Mouse (Mus musculus) neural tube, embryonic 14.5 days (tissue): ENCODE measurements around the gene Eri2. TPM values are rescaled to one million over a fixed set of nuclear protein-coding genes. Genes with fewer than 3 reads are reported as not detected.
"Not testable (repeated sequence)": the region's sequence is repeated elsewhere in the genome, so short reads cannot be mapped to it uniquely, and the experiment has no call there.

Experiments used
- ATAC-seq: fragments of 200-750 bp; cut with Nextera tagmentation; 2 replicates; pipeline ENCODE4 v1.8.0; 2017; ENCODE audit warnings: low read depth, mild to moderate bottlenecking, moderate TSS enrichment, moderate library complexity
- H3K27ac ChIP-seq: fragments of 300-500 bp; sonication (generic); 2 replicates; pipeline ENCODE4 v1.5.1; 2014; ENCODE audit warnings: low read depth, mild to moderate bottlenecking, control low read depth, low read length, moderate library complexity, mixed read lengths
- H3K27me3 ChIP-seq: fragments of 300-500 bp; sonication (generic); 2 replicates; pipeline ENCODE4 v1.6.1; 2014; ENCODE audit warnings: low read length; ENCODE audit not compliant: control insufficient read depth, insufficient read depth
- H3K36me3 ChIP-seq: fragments of 300-500 bp; sonication (generic); 2 replicates; pipeline ENCODE4 v1.6.1; 2014; ENCODE audit warnings: low read length, mixed read lengths; ENCODE audit not compliant: control insufficient read depth, insufficient read depth
- H3K4me1 ChIP-seq: fragments of 300-500 bp; sonication (generic); 2 replicates; pipeline ENCODE4 v1.6.1; 2014; ENCODE audit warnings: low read length; ENCODE audit not compliant: control insufficient read depth, insufficient read depth
- H3K4me2 ChIP-seq: fragments of 300-500 bp; sonication (generic); 2 replicates; pipeline ENCODE4 v1.6.1; 2014; ENCODE audit warnings: mild to moderate bottlenecking, low read depth, low read length, control low read depth
- H3K4me3 ChIP-seq: fragments of 300-500 bp; sonication (generic); 2 replicates; pipeline ENCODE4 v1.5.1; 2014; ENCODE audit warnings: low read depth, low read length, control low read depth, mixed read lengths
- H3K9ac ChIP-seq: fragments of 300-500 bp; sonication (generic); replicated peaks from 2 replicates; pipeline ENCODE4 v1.6.1; 2014; ENCODE audit warnings: low read depth, mild to moderate bottlenecking, control low read depth, low read length, mixed read lengths
- H3K9me3 ChIP-seq: fragments of 300-500 bp; sonication (generic); 2 replicates; pipeline ENCODE4 v1.6.1; 2016; ENCODE audit warnings: low read length; ENCODE audit not compliant: control insufficient read depth
- WGBS: fragments of 180-500 bp; shearing (Covaris S2); extraction: QIAGEN DNeasy Blood & Tissue Kit; methylation state at CpG from one replicate; pipeline ENCODE4 v1.1.7; 2014; 5-methylcytosine and 5-hydroxymethylcytosine counted together
- polyA plus RNA-seq: library from polyadenylated mRNA; unstranded; fragments of >200 nt; fragmentation: Nextera tagmentation; extraction: Ambion mirVana; gene quantifications from 2 replicates; pipeline ENCODE4 v1.2.1, GENCODE M21; 2014

The Eri2 gene
- polyA plus RNA-seq, 1 experiment from 2014 or later, result 18.3 TPM

DNA sequence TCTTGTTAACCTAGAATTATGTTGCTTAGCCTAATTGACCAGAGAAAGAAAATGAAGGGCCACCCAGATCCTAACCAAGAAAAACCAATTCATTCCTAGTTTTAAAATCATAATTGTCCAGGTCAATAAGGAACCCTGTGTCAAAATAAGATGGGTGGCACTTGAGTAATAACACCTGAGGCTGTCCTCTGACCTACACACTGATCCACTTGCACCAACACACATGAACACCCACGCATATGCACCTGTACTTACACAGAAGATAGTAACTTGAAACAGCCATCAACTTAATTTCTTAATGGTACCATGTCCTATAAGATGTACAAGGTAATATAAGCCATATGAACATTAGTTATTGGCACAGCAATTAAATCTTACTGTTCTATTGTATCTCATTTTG lies 40.2 kb downstream of the Eri2 start:
- Histone ChIP-seq H3K4me1 (no peaks in the 10 kb centered on the region), H3K36me3 (no peaks in the 10 kb centered on the region), H3K4me2 (no peak overlapping the region), H3K9ac (no peak overlapping the region), H3K27ac (no peak overlapping the region), H3K9me3 (no peaks in the 10 kb centered on the region), H3K4me3 (no peak overlapping the region), H3K27me3 (no peaks in the 10 kb centered on the region)
- 91% methylated on average over 1 of the region's 1 CpGs for WGBS
- no peak for ATAC-seq

DNA sequence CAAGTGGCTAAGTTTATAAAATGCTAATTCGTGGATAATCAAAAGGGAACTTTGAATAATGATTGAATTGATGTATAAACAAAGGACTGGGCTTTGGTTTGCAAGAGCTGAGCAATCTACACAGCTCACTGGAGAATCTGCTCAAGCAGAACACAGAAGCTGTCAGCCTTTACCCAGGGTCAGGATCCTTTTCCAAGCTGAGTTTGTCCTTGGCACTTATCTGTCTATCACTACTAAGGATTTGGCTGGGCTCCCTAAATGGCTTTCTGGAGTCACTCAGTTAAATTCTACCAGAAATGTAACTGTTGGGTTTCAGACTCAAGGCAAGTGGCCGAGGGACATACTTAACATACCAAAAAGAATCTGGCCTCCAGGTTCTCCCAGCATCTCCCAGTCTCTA lies 43.9 kb downstream of the Eri2 start:
- no peak for ATAC-seq
- H3K27ac ChIP-seq, result no peak overlapping the region
- H3K4me1 ChIP-seq, result no peaks in the 10 kb centered on the region
- 78% methylated on average over 2 of the region's 2 CpGs for WGBS
- H3K9me3 ChIP-seq, result no peaks in the 10 kb centered on the region
- H3K27me3 ChIP-seq, result no peaks in the 10 kb centered on the region
- H3K4me2 ChIP-seq, result no peak overlapping the region
- H3K9ac ChIP-seq, result no peak overlapping the region
- H3K36me3 ChIP-seq, result no peaks in the 10 kb centered on the region
- no peak overlapping the region for H3K4me3 ChIP-seq

DNA sequence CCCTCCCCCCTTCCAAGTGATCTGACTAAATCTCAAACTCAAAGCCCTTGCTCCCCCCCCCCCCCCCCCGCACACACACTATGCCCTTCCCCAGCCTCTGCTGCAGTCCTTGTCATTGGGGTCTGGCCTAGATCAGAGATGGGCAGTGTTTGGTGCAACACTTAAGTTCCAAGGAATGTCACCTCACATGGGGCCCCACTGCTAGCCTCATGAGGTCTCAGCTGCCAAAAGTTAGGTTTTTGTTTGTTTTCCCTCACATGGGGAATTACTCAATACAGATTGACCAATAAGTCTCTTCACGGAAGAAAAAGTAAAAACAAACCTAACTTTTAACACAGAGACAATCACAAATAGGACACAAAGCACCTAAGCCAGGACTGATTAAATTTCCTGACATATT lies 45.1 kb downstream of the Eri2 start:
- no peak for ATAC-seq
- 0 out of 2 replicates have a peak, but pooled peaks cover 3% of the 10 kb centered on the region for H3K4me1 ChIP-seq
- H3K9ac ChIP-seq, result no peak overlapping the region
- H3K4me2 ChIP-seq, result no peak overlapping the region
- 92% methylated on average over 1 of the region's 2 CpGs for WGBS
- H3K27me3 ChIP-seq, result no peaks in the 10 kb centered on the region
- no peaks in the 10 kb centered on the region for H3K36me3 ChIP-seq
- no peak overlapping the region for H3K27ac ChIP-seq
- no peaks in the 10 kb centered on the region for H3K9me3 ChIP-seq
- H3K4me3 ChIP-seq, result no peak overlapping the region

DNA sequence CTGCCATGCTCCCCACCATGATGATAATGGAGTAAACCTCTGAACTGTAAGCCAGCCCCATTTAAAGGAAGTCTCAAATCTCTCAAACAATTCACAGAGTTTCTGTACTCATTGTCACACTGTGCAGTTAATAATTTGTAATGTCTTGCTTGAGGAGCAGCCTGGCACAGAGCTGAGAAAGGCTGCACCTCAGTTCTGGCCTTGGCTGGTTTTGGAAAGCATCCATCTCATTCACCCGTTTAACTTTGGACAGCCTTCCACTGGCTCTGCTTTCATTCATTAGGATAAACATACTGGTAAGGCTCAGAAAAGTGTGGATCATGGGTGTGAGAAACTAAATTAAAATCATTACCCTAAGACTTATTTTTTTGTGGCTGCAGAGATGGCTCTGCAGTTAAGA lies 48.0 kb downstream of the Eri2 start:
- Histone ChIP-seq H3K9me3 (no peaks in the 10 kb centered on the region), H3K4me3 (no peak overlapping the region), H3K36me3 (no peaks in the 10 kb centered on the region), H3K4me1 (0 out of 2 replicates have a peak, but pooled peaks cover 3% of the 10 kb centered on the region), H3K27me3 (no peaks in the 10 kb centered on the region), H3K27ac (no peak overlapping the region), H3K4me2 (no peak overlapping the region), H3K9ac (no peak overlapping the region)
- 77% methylated on average over 1 of the region's 1 CpGs for WGBS
- ATAC-seq, result no peak

DNA sequence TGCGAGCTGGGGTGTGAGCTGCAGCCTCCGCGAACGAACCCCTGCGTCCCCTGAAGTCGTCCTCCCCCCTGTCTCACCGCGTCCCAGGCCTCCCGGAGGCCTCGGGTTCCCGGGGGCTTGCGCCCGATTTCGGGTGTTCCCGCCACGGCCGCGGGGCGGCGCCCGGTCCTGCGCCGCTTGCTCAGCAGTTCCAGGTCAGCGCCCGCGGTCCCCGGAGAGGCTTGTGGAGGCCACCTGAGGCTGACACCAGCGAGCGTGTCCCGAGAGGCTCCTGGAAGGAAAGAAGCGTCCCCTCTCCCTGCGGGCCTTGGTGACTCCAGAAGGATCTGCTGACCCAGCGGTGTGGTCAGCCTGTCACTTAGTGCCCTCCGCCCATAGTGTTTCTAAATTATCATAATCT lies 49.5 kb downstream of the Eri2 start:
- Histone ChIP-seq H3K4me2 (0 out of 2 replicates have a peak overlapping the region, but pooled peaks have one; percentile 21), H3K27me3 (no peaks in the 10 kb centered on the region), H3K4me3 (no peak overlapping the region), H3K9me3 (no peaks in the 10 kb centered on the region), H3K4me1 (0 out of 2 replicates have a peak, but pooled peaks cover 3% of the 10 kb centered on the region), H3K27ac (no peak overlapping the region), H3K9ac (no peak overlapping the region), H3K36me3 (no peaks in the 10 kb centered on the region)
- peak; percentile 39; the same call in 1 of the 2 replicates for ATAC-seq
- whole genome bisulfite sequencing, result 8% methylated on average over 34 of the region's 34 CpGs

DNA sequence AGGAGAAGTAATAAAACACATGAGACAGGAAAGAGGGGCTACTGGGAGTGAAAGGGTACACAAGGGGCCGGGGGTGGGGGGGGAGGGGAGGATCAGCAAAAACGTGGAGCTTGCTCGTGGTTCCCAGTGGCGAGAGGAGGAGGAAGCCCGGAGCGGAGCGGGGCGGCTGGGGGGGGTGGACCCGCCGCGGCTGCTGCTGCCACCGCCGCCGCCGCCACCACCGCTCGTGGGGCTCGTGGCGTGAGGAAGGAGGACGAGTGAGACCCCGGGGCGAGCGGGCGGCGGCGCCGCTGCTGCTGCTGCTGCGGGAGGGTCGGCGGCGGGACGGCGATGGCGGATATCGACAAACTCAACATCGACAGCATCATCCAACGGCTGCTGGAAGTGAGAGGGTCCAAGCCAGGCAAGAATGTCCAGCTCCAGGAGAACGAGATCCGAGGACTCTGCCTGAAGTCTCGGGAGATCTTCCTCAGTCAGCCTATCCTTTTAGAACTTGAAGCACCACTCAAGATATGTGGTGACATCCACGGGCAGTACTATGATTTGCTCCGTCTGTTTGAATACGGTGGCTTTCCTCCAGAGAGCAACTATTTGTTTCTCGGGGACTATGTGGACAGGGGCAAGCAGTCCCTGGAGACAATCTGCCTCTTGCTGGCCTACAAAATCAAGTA lies 53.9 kb downstream of the Eri2 start:
- Histone ChIP-seq H3K9ac (0 out of 2 replicates have a peak overlapping the region, but pooled peaks have one; percentile 25), H3K4me3 (peak overlapping the region; percentile 32), H3K4me2 (peak overlapping the region; percentile 38)
- H3K9me3 ChIP-seq, H3K27ac ChIP-seq, H3K27me3 ChIP-seq, H3K36me3 ChIP-seq, H3K4me1 ChIP-seq: not testable (repeated sequence)
- 2% methylated on average over 25 of the region's 44 CpGs for WGBS
- peak; percentile 74 for ATAC-seq

DNA sequence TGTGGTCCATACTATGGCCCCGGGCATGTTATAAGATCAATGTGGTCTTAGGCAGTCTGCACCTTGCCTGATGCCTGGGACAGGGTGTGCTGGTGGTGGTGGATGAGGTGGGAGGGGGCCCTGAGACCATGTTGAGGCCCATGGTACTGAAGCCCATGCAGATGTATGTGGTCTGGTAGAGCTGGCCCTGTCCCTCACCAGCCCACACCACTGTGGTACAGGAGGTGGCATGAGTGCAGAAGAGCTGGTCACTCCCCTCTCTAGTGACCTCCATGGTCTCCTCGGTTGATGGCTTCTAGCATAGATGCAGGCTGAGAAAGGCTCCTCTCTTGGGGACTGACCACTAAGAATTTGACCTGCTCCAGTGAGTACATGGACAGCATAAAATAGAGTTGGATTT lies 55.0 kb downstream of the Eri2 start:
- Histone ChIP-seq H3K9ac (no peak overlapping the region), H3K27ac (no peak overlapping the region), H3K4me1 (no peaks in the 10 kb centered on the region), H3K4me3 (no peak overlapping the region), H3K36me3 (no peaks in the 10 kb centered on the region), H3K4me2 (no peak overlapping the region), H3K9me3 (no peaks in the 10 kb centered on the region), H3K27me3 (no peaks in the 10 kb centered on the region)
- peak; percentile 31; the same call in 1 of the 2 replicates for ATAC-seq
- 83% methylated on average over 2 of the region's 2 CpGs for WGBS

DNA sequence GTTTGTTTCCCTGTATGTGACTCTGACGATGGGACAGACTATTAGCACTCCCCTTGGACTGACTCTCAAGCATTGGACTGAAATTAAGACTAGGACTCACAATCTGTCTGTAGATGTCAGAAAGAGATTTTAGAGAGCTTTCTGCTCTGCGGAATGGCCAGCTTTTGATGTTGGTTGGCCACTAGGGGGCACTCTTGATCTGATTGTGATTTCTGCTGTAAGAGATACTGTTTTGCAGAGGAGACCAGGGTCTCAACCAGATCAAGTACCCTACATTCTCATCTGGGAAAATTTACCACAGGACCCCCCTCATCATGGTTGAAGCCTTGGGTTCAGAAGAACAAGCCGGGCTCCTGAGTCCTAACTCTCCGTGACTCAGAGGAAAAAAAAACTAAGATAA lies 62.6 kb downstream of the Eri2 start:
- not testable (repeated sequence) for H3K36me3 ChIP-seq, H3K9ac ChIP-seq, H3K27me3 ChIP-seq, H3K27ac ChIP-seq, ATAC-seq, H3K4me2 ChIP-seq, H3K4me3 ChIP-seq, H3K9me3 ChIP-seq, H3K4me1 ChIP-seq
- 88% methylated on average over 4 of the region's 4 CpGs for WGBS

DNA sequence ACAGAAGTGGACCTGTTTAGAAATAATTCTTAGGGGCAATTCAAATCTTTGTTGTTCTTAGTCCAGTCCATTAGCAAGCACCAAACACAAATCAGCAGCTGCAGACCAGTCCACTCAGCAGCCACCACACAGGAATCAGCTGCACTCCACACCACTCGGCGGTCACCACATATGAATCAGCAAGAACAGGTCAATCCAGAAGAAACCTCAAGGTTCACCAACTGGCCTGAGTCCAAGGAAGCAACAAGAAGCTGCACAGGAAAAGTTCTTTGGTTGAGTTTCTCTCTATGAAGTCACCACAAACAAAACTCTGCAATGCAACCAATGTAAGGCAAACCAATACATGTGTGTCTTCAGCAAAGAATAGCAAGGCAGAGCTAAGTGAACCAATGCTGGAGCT lies 66.2 kb downstream of the Eri2 start:
- no peak overlapping the region for H3K4me2 ChIP-seq
- H3K9me3 ChIP-seq, result no peaks in the 10 kb centered on the region
- no peaks in the 10 kb centered on the region for H3K4me1 ChIP-seq
- no peak overlapping the region for H3K4me3 ChIP-seq
- ATAC-seq, result no peak
- no peak overlapping the region for H3K9ac ChIP-seq
- H3K27me3 ChIP-seq, result no peaks in the 10 kb centered on the region
- no peak overlapping the region for H3K27ac ChIP-seq
- no peaks in the 10 kb centered on the region for H3K36me3 ChIP-seq
- 89% methylated on average over 2 of the region's 2 CpGs for WGBS
